Mouse (Mus musculus): Measurements from ENCODE around the gene Plekhg6.

The Plekhg6 gene

GRCm38 (mm10) chr6:125353221-125353620, 27.4 kb downstream of the Plekhg6 start:
- no peak for DNase-seq

GRCm38 (mm10) chr6:125352811-125353210, 27.8 kb downstream of the Plekhg6 start:
- no peak for DNase-seq

GRCm38 (mm10) chr6:125352046-125352384, 28.6 kb downstream of the Plekhg6 start:
- peak; percentile 93 for DNase-seq

GRCm38 (mm10) chr6:125351368-125352045, 29.1 kb downstream of the Plekhg6 start:
- peak; percentile 97 for DNase-seq

- DNase-seq = peak; percentile 93
Observed at GRCm38 (mm10) chr6:125350995-125351324, 29.6 kb downstream of the Plekhg6 start.

GRCm38 (mm10) chr6:125350231-125350994, 30.2 kb downstream of the Plekhg6 start:
- DNase-seq = peak; percentile 94

GRCm38 (mm10) chr6:125349575-125350230, 30.9 kb downstream of the Plekhg6 start:
- DNase-seq = peak; percentile 99

GRCm38 (mm10) chr6:125348721-125349574, 31.6 kb downstream of the Plekhg6 start, which contains the start of gene Tnfrsf1a:
Tnfrsf1a (plus strand) TSS chr6:125349362.
- DNase-seq = peak; percentile 96

- DNase-seq = no peak
Observed at GRCm38 (mm10) chr6:125346029-125346428, 34.6 kb downstream of the Plekhg6 start.

- peak; percentile 92 for DNase-seq
Observed at GRCm38 (mm10) chr6:125345625-125346024, 35.0 kb downstream of the Plekhg6 start.

- no peak for DNase-seq
Observed at GRCm38 (mm10) chr6:125344866-125345265, 35.7 kb downstream of the Plekhg6 start.

GRCm38 (mm10) chr6:125344084-125344483, 36.5 kb downstream of the Plekhg6 start:
- DNase-seq = peak; percentile 95

GRCm38 (mm10) chr6:125342198-125342597, 38.4 kb downstream of the Plekhg6 start:
- DNase-seq = no peak

GRCm38 (mm10) chr6:125340244-125340643, 40.3 kb downstream of the Plekhg6 start:
- DNase-seq = peak; percentile 93

GRCm38 (mm10) chr6:125338791-125339660, 41.6 kb downstream of the Plekhg6 start:
- DNase-seq = peak; percentile 94

- DNase-seq = no peak
Observed at GRCm38 (mm10) chr6:125334356-125334755, 46.2 kb downstream of the Plekhg6 start.

- DNase-seq = peak; percentile 93
Observed at GRCm38 (mm10) chr6:125333112-125333899, 47.3 kb downstream of the Plekhg6 start.

- peak; percentile 100 for DNase-seq
Observed at GRCm38 (mm10) chr6:125330626-125331326, 49.8 kb downstream of the Plekhg6 start.

- DNase-seq = peak; percentile 96
Observed at GRCm38 (mm10) chr6:125328243-125328642, 52.4 kb downstream of the Plekhg6 start.

GRCm38 (mm10) chr6:125325337-125325736, 55.3 kb downstream of the Plekhg6 start:
- DNase-seq = peak; percentile 88
